Mouse (Mus musculus): ENCODE measurements around the gene Krtcap3.

GRCm38 (mm10) chr5:31222696-31223095 lies 28.8 kb upstream of the Krtcap3 start:
- TF ChIP-seq CTCF (IDR thresholded peaks at IDR 0.05; ENCODE audit: low read depth) (no peak), EP300 (IDR thresholded peaks at IDR 0.05; ENCODE audit: low read depth) (no peak)
